Mouse (Mus musculus): ENCODE data around the gene Dnajc11.

DNA sequence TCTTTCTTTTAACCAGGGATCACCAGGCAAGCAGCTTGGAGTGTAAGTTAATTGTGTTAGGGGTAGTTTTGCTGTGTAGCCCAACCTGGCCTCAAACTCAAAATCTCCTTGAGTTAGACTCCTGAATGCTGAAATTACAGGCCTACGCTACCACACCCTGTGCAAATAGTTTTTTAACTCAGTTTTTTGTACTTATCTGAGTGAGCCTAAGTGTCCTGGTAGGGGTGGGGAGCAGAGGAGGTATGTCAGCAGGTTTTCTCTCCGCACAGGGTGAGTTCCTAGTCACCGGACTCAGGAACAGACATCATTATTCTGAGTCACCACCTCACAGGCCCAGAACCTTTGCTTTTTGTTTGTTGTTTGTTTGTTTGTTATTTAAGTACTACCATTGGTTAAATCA lies 68.6 kb downstream of the Dnajc11 start:
- TF ChIP-seq CTCF (IDR thresholded peaks at IDR 0.05; ENCODE audit: extremely low read depth, insufficient read depth, low read length) (no peak), POLR2A (IDR thresholded peaks at IDR 0.05; ENCODE audit: extremely low read depth, insufficient read depth, low read length) (no peak)

Data from cortical plate, adult 2 months (tissue).